Mouse (Mus musculus) lung, postnatal 36 days (tissue): ENCODE measurements around the gene Ythdc1.
"Not testable (repeated sequence)": the region's sequence is repeated elsewhere in the genome, so short reads cannot be mapped to it uniquely, and the experiment has no call there.

Experiments used
- DNase-seq: peaks from one replicate; pipeline ENCODE4 v3.0.0; 2022; ENCODE audit warnings: mixed read lengths

Ythdc1 gene

DNA sequence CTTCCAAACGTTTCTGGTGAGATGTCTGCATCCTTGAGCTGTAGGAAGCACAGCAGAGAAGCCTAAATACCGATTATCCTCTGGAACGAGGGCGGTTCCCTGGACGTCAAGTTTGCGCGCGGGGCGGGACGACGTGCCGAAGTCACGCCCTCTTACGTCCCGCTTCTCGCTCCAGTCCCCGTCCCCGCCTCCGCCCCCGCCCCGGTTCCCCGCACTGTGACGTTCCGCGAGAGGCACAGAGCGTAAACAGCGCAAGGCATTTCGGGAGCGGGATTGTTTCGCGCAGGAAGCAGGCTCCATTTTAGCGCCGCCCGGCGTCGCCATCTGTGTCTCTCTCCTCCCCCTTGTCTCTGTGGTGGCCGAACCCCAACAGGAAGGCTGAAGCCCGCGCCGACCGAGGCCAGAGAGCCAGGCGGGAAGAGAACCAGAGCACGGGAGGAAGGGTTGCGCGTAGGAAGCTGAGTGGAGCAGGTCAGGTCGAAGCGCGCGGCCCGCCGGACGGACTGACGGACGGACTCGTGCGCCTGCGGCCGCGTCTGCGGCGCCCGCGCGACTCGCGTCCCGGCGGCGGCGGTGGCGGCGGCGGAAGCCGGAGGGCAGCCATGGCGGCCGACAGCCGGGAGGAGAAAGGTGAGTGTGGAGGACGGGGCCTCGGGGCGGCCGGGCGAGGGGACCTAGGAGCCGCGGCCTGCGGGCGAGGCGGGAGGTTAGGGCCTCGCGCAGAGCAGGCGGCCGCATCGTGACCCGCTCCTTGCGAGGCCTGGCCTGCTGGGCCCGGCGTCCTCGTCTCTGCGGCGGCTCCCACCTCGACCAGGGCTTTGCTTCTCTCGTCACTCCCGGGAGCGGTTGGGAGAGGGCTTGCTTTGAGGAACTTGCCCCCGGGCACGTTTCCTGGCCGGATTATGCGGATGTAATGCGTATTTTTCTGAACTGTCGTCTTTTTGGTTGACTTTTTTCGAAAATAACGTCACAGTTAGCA lies at the start of gene Ythdc1:
TSS of gene Ythdc1 (plus strand) at position 260 of the 979 bp plus-strand sequence.
- peak; percentile 97 for DNase-seq

DNA sequence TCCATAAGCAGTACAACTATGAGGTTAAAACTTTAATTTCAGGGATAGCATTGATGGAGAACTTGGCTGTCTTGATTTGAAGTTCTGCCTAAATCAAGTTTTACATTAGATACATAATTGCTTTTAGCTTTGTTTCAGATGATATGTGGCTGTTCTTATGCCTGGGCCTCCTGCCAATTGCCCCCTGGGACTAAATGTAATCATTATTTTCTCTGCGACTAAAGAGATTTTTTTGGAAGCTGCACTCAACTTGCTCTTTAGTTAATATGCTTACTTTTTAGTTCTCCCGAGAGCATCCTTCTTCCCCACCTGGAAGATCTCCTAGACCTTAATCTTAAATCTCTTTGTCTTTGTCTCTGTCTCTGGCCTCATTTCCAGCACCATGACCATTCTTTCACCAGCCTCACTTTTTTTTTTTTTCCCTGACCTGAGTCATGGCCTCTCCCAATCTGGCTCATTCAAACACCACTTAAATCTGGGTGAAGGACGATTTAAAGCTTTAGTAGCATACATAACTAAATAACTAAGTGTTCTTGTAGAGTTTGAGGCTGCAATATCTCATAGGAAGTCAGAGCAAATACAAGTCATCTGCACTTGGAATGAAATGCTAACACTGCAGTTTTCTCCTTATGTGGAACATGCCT lies 34.9 kb upstream of the Ythdc1 start:
- DNase-seq: no peak

- no peak for DNase-seq
These were observed 33.0 kb upstream of the Ythdc1 start for GRCm38 (mm10) chr5:86771010-86771409.

DNA sequence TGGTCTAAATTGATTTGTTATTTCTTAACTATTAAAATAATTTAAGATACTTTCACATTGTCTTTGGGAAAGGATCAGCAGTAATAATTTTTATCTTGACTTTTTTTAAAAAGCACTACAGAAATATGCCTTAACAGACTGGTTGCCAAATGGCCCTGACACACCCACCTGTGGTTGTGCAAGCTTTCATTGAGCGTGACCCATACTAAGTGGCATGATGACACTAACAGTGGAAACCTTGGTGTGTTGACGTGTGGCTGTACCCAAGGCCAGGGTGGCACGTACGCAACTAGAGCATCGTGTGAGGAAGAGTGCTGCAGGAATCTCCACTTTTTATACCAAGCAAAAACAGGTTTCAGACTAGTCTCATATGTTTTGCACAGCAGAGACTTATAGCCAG lies 27.1 kb upstream of the Ythdc1 start:
- peak; percentile 24 for DNase-seq

- peak; percentile 27 for DNase-seq
These were observed 25.6 kb upstream of the Ythdc1 start for GRCm38 (mm10) chr5:86778471-86778870.

DNA sequence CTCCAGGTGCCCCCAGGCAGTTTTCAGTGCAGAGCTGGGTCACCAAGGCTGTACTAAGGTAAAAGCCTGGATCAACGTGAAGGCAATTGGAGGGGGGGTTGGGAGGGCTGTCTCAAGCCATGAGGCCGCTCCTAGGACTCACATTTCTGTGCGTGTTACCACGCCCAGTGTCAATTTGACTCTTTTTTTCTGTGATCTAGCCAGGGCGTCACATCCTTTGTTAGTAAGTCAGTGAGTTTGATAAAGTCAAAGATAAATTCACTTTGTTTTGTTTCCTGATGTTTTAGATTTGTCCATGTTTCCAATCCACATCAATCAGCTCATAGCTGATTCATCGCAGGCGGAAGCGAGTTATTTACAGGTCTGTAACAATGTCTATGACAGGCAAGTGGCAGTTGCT lies 21.0 kb upstream of the Ythdc1 start:
- DNase-seq: no peak

DNA sequence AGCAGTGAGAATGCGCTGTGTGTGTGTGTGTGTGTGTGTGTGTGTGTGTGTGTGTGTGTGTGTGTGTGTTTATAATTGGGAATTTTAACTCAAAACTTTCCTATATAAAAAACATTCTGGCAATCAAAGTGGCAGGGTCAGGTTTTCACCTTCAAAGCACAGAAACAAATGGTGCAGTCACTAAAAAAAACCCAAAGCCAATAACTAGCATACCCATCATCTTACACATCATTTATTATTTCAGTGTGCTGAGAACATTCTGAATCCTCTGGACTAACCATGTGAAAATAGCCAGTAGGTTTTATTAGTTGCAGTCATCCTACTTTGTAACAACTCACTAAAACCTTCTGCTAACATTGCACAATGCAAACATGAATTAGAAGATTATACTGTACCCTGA lies 19.8 kb upstream of the Ythdc1 start:
- DNase-seq: no peak

- no peak for DNase-seq
These were observed 17.2 kb upstream of the Ythdc1 start for GRCm38 (mm10) chr5:86786798-86787197.

- DNase-seq: no peak
These were observed 14.1 kb upstream of the Ythdc1 start for GRCm38 (mm10) chr5:86789954-86790353.

- DNase-seq: no peak
These were observed 11.8 kb upstream of the Ythdc1 start for GRCm38 (mm10) chr5:86792249-86792648.

DNA sequence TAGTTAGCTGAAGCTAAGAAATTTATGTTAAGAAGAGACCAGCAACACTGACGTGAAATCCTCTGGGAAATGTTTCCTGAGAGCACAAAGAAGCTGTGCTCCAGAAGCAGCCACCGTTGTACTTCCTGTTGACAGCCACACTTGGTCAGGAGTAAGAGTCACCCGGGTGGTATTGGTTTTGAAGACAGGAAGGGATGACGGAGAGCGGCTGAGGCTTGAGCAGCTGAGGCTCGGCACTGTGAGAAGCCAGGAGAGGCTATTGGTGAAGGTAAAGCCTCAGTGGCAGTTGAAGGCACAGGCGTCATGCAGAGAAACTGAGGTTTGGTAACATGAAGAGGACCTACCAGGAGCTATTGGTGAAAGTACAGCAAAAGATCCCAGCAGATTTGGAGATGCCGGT lies 11.2 kb upstream of the Ythdc1 start:
- DNase-seq: no peak

GRCm38 (mm10) chr5:86816795-86817194 lies 12.8 kb downstream of the Ythdc1 start:
- DNase-seq: no peak

- not testable (repeated sequence) for DNase-seq
These were observed 32.4 kb downstream of the Ythdc1 start for GRCm38 (mm10) chr5:86836378-86836777.

DNA sequence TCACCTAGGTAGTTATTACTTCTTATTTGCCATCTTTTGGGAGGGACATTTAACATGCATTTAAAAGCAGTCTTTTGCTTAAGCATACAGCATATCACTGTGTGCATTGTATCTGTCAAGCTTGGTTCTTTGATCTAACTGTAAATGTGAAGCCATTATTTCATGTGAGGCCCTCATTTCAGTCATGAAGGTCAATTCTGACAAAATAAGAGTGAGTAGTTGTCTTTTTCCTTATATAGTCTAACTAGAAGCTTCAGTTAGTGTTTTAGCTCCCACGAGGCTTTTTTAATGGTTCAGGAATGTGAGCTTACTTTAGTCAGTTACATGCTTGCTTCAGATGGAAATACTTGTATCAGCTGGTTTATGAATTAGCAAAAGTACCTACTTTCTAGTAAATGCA lies 34.1 kb downstream of the Ythdc1 start:
- no peak for DNase-seq

DNA sequence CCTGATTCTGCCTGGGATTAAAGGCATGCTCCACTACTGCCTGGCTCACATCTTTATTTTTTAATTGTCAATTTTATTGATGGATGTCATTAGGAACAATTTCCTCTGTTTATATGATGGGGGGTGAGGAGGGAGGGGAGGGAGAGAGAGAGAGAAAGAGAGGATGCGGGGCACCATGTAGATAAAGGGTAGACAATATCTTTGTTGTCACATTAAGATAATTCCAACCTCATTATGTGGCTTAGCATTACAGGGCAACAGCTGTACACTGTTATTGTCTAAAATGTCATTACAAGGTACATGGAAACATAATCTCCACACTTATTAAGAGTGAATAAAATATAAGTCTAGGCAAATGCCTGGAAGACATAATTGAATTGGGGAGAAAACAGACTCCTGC lies 35.5 kb downstream of the Ythdc1 start:
- no peak for DNase-seq

DNA sequence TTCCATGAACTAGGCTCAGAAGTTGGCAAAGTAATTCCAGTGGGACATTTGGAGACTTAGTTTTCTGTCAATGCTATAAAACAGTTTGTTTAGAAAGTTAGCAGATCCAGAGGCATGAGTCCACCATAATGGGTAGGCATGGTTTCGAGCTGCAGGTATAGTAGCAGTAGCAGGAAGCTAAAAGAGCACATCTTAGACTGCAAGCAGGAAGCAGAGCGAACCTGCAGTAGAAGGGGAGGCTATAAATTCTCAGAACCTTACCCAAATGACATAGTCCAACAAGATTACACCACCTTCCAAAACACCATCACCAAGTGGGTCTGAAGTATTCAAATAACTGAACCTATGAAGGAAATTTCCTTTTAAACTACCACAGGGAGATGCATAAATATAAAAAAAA lies 36.2 kb downstream of the Ythdc1 start:
- no peak for DNase-seq

GRCm38 (mm10) chr5:86841261-86841660 lies 37.2 kb downstream of the Ythdc1 start:
- DNase-seq: not testable (repeated sequence)

- DNase-seq: no peak
These were observed 46.1 kb downstream of the Ythdc1 start for GRCm38 (mm10) chr5:86850104-86850503.

DNA sequence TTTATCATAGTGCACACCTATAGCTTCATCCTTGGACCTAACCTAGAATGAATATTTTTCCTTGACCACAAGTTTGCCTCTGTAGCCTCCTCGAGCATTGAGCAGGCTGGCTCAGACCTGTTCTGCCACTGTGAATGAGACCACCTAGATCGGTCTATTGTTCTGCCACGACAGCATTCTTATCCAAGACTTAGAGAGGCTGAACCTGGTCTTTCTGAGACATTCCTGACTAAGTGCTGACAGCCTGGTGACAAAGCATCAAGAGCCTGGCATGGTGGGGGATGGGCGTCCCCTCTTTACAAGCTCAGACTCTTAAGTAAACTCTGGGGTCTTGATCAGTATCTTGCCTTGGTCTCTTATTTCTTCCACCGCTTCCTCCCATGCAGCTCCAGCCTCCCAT lies 47.6 kb downstream of the Ythdc1 start:
- no peak for DNase-seq

GRCm38 (mm10) chr5:86856505-86856904 lies 52.5 kb downstream of the Ythdc1 start:
- DNase-seq: not testable (repeated sequence)

GRCm38 (mm10) chr5:86857682-86858081 lies 53.7 kb downstream of the Ythdc1 start:
- no peak for DNase-seq

DNA sequence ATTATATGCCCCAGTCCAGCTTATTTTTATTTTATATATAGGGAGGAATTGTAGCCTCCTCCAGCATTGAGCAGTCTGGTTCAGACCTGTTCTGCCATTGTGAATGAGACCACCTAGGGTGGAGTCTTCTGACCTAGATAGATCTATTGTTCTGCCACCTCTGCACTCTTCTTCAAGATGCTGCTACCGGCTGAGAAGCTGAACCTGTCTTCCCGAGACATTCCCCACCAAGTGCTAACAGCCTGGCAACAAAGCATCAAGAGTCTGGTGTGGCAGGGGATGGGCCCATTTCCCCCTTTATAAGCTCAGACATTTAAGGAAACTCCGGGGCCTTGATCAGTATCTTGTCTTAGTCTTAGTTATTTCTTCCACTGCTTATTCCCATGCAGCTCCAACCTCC lies 54.3 kb downstream of the Ythdc1 start:
- no peak for DNase-seq

DNA sequence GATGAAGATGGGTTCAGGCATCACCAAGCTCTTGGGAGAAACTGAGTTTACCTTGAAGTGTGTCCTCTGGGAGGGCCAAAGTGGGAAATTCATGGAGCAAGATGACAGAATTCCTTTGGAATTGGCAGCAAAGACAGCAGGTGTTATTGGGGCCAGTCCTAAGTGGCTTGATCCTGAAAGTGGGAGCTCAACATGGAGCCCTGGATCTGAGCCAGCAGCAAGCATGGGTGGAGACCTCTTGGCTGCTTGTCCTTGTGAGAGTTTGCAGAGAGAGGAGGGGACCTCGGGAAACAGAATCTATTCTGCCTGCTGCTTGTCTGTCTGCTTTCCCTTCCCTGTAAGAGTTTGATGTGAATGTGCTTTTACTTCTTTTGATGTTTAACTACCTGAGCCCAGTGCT lies 67.9 kb downstream of the Ythdc1 start:
- no peak for DNase-seq
